Mouse (Mus musculus) left cerebral cortex, adult 2 months (tissue): ENCODE measurements around the gene Smarca5. TPM values are rescaled to one million over a fixed set of nuclear protein-coding genes. Genes with fewer than 3 reads are reported as not detected.
"Not testable (repeated sequence)": the region's sequence is repeated elsewhere in the genome, so short reads cannot be mapped to it uniquely, and the experiment has no call there.

ENCODE experiments used
- DNase-seq, 2 experiments: peaks; one replicate each; pipeline ENCODE4 v3.0.0; 2021 to 2022; ENCODE audit warnings: low spot score in 2 of 2, mixed read lengths in 1 of 2; ENCODE audit errors: extremely low spot score in 1 of 2
- H3K27ac ChIP-seq: fragments of 200-600 bp; 2 replicates; pipeline ENCODE4 v1.8.1; 2022
- H3K4me3 ChIP-seq: fragments of 200-600 bp; 2 replicates; pipeline ENCODE4 v1.8.1; 2022
- CTCF ChIP-seq: fragments of 200-600 bp; IDR thresholded peaks from 2 replicates; pipeline ENCODE4 v1.8.1; 2022; ENCODE audit warnings: antibody characterized with exemption, mild to moderate bottlenecking, moderate library complexity
- intact Hi-C: fragments of 180-260 bp; cut with DNase I; formaldehyde crosslinking; loops from one replicate; pipeline ENCODE4 v1.15.1; 2025
- long read RNA-seq, 2 experiments: library from polyadenylated mRNA; stranded (forward); transcript quantifications; one replicate each; pipeline ENCODE4 v2.0.0; 2021; ENCODE audit warnings: borderline mapping rate in 2 of 2
- total RNA-seq, 2 experiments: library from RNA; stranded (reverse); gene quantifications; 2 replicates each; pipeline ENCODE4 v1.2.3; 2021

Gene Smarca5
- 10 to 100 TPM; 60.7 to 61.0 TPM for total RNA-seq
- long read RNA-seq, experiment 1, full-length matches to known transcripts: 85 of 99 reads
- long read RNA-seq, experiment 1, partial matches to known transcripts: 5 of 99 reads
- long read RNA-seq, experiment 1, other reads (novel, unspliced or antisense): 9 of 99 reads
- long read RNA-seq, experiment 2, full-length matches to known transcripts: 73 of 84 reads
- long read RNA-seq, experiment 2, partial matches to known transcripts: 6 of 84 reads
- long read RNA-seq, experiment 2, other reads (novel, unspliced or antisense): 5 of 84 reads

GRCm38 (mm10) chr8:80739155-80739924 is at the start of gene Smarca5:
TSS of gene Smarca5 (minus strand) at chr8:80739497.
- intact Hi-C loops: not testable (repeated sequence)
- peak within 1 kb of the TSS; percentile 93 for H3K4me3 ChIP-seq
- DNase-seq: peak; percentile 92 to 93
- peak within 1 kb of the TSS; percentile 96 for H3K27ac ChIP-seq

- no peak for TF ChIP-seq CTCF
- intact Hi-C loops: no loop called here
These were observed 45.3 kb upstream of the Smarca5 start for GRCm38 (mm10) chr8:80784559-80784958.

GRCm38 (mm10) chr8:80783271-80783670 is 44.0 kb upstream of the Smarca5 start:
- intact Hi-C loops: no loop called here
- no peak overlapping the region for H3K4me3 ChIP-seq
- TF ChIP-seq CTCF: no peak
- no peak overlapping the region for H3K27ac ChIP-seq
- no peak for DNase-seq

More at GRCm38 (mm10) chr8:80784559-80784958, 45.3 kb upstream of the Smarca5 start:
- DNase-seq: no peak
- H3K27ac ChIP-seq: no peak overlapping the region
- H3K4me3 ChIP-seq: no peak overlapping the region

- no peak for DNase-seq
- no peak overlapping the region for H3K4me3 ChIP-seq
- intact Hi-C loops: no loop called here
- H3K27ac ChIP-seq: no peak overlapping the region
- TF ChIP-seq CTCF: no peak
These were observed 42.0 kb upstream of the Smarca5 start for GRCm38 (mm10) chr8:80781338-80781737.

- no peak for TF ChIP-seq CTCF
- H3K27ac ChIP-seq: no peak overlapping the region
- no peak for DNase-seq
- no peak overlapping the region for H3K4me3 ChIP-seq
- intact Hi-C loops: no loop called here
These were observed 41.0 kb upstream of the Smarca5 start for GRCm38 (mm10) chr8:80780271-80780670.

- intact Hi-C loops: no loop called here
- DNase-seq: no peak
These were observed 37.1 kb upstream of the Smarca5 start for GRCm38 (mm10) chr8:80776436-80776835.

GRCm38 (mm10) chr8:80772732-80773460 is 33.6 kb upstream of the Smarca5 start:
- H3K4me3 ChIP-seq: no peak overlapping the region
- TF ChIP-seq CTCF: peak; percentile 65
- DNase-seq: no peak
- no peak overlapping the region for H3K27ac ChIP-seq
- intact Hi-C loops: loop anchor here (5.0 kb wide), 2 partner anchors 109 to 224 kb away; partner anchors contain the start of gene Gab1

More at GRCm38 (mm10) chr8:80776436-80776835, 37.1 kb upstream of the Smarca5 start:
- no peak for TF ChIP-seq CTCF
- no peak overlapping the region for H3K27ac ChIP-seq
- no peak overlapping the region for H3K4me3 ChIP-seq

GRCm38 (mm10) chr8:80768451-80768850 is 29.2 kb upstream of the Smarca5 start:
- no peak for DNase-seq
- TF ChIP-seq CTCF: no peak
- intact Hi-C loops: no loop called here
- no peak overlapping the region for H3K4me3 ChIP-seq
- H3K27ac ChIP-seq: no peak overlapping the region

- peak; percentile 87 for TF ChIP-seq CTCF
- intact Hi-C loops: loop anchor here (2.0 to 5.0 kb wide), 3 partner anchors 124 to 1994 kb away; no protein-coding TSS in a partner anchor
- Histone ChIP-seq H3K4me3 (no peak overlapping the region), H3K27ac (no peak overlapping the region)
- peak; percentile 79 to 86 for DNase-seq
These were observed 13.9 kb upstream of the Smarca5 start for GRCm38 (mm10) chr8:80753017-80753715.

- H3K27ac ChIP-seq: no peak overlapping the region
- no peak for DNase-seq
- no peak for TF ChIP-seq CTCF
- H3K4me3 ChIP-seq: no peak overlapping the region
- intact Hi-C loops: loop anchor here (2.0 to 5.0 kb wide), 3 partner anchors 125 to 1995 kb away; no protein-coding TSS in a partner anchor
These were observed 13.1 kb upstream of the Smarca5 start for GRCm38 (mm10) chr8:80752429-80752828.

- TF ChIP-seq CTCF: no peak
- H3K4me3 ChIP-seq: no peak overlapping the region
- no peak for DNase-seq
- no peak overlapping the region for H3K27ac ChIP-seq
- intact Hi-C loops: no loop called here
These were observed 9.8 kb upstream of the Smarca5 start for GRCm38 (mm10) chr8:80749091-80749490.
